Mouse (Mus musculus): ENCODE data around the gene Junb. TPM values are rescaled to one million over a fixed set of nuclear protein-coding genes. Genes with fewer than 3 reads are reported as not detected.

Gene Junb
- polyA plus RNA-seq (2012; rRNA removed), result 37.2 and 42.8 TPM in 2 replicates

GRCm38 (mm10) chr8:84978248-84978940 lies at the start of gene Junb:
Gene Junb, minus strand, starts transcription at chr8:84978718.
- no peak for DNase-seq (ENCODE audit: low read depth)

DNA sequence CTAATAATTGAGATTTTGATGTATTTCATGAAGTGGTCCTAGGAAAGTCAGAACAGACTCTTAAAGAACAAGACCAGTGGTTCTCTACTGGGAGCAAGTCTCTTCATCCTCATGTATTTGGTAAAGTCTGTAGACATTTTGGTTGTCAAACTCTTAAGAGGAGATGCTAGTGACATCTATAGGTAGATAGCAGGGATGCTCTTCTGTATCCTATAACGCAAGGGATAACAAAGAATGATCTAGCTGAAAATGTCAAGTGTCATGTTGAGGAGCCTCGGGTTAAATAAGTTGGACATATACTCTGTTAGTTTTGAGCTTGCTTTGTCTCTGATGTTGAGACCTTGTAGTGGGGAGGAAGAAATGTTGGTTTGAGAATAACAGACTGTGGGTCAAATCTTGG lies 49.4 kb upstream of the Junb start:
- DNase-seq (ENCODE audit: low read depth), result no peak

GRCm38 (mm10) chr8:85027516-85027855 lies 49.0 kb upstream of the Junb start:
- no peak for DNase-seq (ENCODE audit: low read depth)

DNA sequence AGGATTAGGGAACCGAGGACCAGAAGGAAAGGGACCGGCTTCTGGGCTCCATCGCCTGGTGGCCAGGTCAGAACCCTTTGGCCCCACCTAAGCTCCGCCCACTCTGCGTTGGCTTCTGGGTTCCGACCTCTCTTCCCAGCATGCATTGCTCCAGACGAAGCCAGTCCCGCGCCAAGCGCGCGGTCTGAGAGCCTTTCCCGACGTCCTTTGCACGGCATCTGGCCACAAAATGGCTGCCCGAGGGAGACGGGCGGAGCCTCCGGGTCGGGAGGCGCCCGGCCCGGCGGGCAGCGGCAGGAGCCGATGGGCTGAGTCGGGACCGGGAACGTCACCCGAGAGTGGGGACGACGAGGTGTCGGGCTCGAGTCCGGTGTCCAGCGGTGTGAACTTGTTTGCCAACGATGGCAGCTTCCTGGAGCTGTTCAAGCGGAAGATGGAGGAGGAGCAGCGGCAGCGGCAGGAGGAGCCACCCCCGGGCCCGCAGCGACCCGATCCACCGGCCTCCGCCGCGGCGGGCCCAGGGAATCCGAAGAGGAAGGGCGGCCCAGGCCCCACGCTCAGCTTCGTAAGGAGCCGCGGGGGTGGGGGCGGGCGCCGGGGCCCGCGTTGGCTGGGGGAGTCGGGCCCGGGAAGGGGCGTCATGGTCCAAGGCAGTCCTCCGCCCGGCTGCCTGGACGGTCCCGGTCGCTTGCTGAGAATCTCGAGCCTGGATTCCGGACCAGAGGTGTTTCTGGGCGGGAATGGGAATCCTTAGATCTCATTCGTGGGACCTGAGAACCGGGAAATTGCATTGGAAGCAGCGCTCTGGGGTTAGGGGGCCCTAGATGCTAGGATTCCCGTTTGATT lies 48.4 kb upstream of the Junb start, which contains the start of gene Trir:
Trir (plus strand) TSS at position 154 of the 846 bp plus-strand sequence.
- DNase-seq (ENCODE audit: low read depth), result no peak

DNA sequence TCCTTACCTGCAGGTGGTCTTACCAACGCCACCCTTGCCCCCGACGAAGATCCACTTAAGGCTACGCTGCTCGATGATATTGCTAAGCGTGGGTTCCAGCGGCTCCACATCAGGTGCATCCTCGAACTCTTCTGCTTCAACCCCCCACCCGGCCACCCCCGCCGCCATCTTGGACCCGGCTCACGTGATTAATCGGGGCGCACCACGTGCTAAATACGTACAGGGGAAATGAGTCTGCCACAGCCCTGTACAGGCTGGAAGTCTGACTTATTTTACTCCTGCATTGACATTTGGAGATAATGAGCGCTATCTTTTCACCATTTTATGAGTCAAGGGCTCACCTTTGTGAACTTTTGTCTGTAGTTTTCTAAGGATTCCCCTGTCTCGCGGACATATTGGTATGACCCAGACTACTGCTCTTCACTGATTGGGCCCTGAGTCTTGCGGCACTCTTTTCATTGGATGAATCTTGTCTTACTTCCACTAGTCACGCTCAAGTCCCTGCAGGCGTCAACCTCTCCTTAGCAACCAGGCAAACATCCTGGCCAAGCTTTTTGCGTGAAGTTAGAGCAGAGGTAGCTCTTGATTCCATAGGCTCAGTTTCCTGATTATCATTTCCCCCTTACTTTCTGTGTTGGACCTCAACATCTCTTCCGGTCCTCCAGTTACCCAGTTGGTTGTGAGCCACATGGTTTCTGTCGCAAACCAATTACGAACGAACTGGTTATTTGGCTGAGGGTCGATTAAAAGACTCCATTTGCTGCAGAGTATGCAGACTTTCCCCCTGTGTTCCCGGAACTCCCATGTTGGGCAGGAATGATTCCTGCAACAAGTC lies 46.8 kb upstream of the Junb start, which contains the start of gene Asna1:
Asna1 (minus strand) TSS at position 184 of the 835 bp plus-strand sequence.
- DNase-seq (ENCODE audit: low read depth), result no peak

DNA sequence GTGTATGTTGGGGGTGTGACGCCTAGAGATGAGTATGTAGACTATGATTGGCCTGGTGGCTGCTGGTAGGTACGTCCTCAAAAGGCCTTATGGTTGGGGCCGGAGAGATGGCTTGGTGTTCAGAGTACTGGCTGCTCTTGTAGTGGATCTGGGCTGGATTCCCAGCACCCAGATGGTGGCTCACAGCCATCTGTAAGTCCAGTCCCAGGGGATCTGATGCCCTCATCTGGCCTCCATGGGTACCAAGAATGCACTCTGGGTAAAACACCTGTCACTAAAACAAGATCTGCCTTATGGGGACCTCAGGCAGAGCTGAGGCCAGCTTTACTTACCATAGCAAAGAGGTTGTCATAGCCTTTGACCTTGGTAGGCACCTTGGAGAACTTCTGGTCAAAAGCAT lies 45.3 kb upstream of the Junb start:
- no peak for DNase-seq (ENCODE audit: low read depth)

GRCm38 (mm10) chr8:85021514-85022055 lies 43.1 kb upstream of the Junb start:
- no peak for DNase-seq (ENCODE audit: low read depth)

- DNase-seq (ENCODE audit: low read depth), result no peak
Observed at GRCm38 (mm10) chr8:85017209-85017608, 38.7 kb upstream of the Junb start.

GRCm38 (mm10) chr8:85016724-85017123 lies 38.2 kb upstream of the Junb start:
- DNase-seq (ENCODE audit: low read depth), result no peak

GRCm38 (mm10) chr8:85014431-85014830 lies 35.9 kb upstream of the Junb start, which contains the start of gene Best2:
Gene Best2, minus strand, starts transcription at chr8:85014531.
- DNase-seq (ENCODE audit: low read depth), result no peak

DNA sequence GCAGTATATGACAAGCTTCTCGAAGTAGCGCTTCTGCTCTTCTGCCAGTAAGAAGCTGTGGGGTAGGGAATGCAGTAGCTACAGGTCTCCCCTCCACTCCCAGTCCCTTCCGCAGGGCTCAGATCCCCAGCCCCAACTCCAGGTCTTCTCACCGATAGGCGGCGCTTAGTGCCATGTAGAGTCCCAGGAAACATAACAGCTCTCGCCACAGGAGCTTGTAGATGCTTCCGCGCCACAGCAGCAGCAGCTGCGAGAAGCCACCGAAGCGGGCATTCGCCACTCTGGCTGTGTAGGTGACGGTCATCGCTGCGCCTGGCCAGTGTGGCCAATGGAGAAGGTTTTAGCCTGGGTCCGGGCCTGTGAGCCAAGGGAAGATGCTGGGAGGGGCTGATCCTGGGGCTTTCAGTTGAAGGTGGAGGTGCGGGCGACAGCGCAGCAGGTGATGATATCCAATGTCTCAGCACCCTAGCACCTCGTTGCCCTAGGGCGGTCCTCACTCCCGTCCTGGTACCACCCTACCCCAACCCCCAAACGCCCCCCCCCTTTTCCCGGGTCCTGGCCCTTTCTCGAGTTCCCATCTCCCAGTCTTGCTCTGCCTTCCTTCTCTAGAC lies 34.8 kb upstream of the Junb start:
- DNase-seq (ENCODE audit: low read depth), result no peak

DNA sequence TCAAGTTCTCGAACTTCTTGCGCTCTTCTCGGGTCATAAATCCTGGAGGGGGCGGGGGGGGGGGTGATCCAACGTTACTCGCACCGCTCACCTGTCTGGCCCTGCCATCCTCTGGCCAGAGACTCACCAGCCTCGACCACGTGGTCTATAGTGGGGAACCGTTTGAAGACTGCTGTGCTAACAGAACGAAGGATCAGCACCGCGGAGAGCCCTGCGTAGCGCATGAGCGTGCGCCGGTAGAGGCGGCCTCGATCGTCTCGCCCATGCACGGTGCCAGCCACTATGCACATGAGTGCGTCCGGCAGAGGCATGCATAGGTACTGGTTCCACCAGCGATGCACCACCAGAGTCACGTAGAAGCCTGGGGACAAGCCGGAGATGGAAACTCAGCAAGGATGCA lies 32.7 kb upstream of the Junb start:
- no peak for DNase-seq (ENCODE audit: low read depth)

DNA sequence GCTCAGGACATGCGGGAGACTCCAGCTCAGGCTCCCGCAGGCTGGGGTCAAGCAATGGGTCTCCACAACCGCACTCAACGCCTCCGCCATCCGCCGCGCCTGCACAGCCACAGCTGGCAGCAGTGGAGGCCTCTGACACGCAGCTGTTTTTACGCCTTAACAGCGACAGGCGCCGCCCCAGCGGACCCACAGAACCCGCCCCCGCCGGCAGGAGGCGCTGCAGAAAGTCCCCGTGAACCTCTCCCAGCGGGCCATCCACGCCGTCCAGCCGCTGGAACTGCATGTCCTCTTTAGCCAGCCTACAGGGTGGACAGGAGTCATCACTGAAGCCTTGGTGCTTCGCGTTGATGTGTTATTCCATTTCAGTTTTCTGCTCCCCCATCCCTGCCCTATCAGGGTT lies 29.2 kb upstream of the Junb start:
- DNase-seq (ENCODE audit: low read depth), result no peak

- DNase-seq (ENCODE audit: low read depth), result no peak
Observed at GRCm38 (mm10) chr8:84997649-84998295, 19.3 kb upstream of the Junb start.

DNA sequence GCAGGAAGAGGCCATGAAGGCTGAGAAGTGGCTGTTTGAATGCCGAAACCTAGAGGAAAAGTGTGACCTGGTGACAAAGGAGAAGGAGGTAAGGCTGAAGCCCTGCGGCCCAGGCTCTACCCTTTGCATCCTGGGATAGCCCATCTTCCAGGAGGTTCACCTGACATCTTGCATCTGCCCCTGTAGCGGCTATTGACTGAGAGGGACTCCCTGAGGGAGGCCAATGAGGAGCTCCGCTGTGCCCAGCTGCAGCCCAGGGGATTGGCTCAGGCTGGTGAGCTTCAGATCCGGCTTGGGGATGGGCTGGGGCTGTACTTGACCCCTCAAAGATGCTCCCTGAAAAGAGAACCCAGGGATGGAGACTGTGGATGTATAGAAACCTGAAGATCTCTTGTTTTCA lies 18.5 kb upstream of the Junb start:
- no peak for DNase-seq (ENCODE audit: low read depth)

GRCm38 (mm10) chr8:84995680-84996079 lies 17.2 kb upstream of the Junb start:
- DNase-seq (ENCODE audit: low read depth), result no peak

- no peak for DNase-seq (ENCODE audit: low read depth)
Observed at GRCm38 (mm10) chr8:84994375-84994774, 15.9 kb upstream of the Junb start.

DNA sequence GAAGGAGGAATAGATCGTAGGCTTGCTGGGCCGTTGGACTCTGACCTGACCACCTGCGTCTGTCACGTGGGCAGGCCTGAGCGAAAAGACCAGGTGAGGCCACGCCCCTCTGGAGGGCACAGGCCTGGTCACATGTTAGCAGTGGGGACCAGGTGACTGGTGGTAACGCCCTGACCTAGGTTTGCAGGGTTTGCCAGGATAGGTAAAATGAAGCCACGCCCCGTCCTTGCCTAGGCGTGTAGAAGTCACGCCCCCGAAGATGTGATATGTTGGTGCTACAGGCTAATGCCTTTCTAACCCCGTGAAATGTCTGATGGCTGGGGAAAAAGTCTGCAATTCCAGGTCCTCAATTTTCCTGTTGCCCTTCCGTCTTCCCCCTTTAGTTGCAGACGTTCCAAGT lies 12.3 kb upstream of the Junb start:
- no peak for DNase-seq (ENCODE audit: low read depth)

DNA sequence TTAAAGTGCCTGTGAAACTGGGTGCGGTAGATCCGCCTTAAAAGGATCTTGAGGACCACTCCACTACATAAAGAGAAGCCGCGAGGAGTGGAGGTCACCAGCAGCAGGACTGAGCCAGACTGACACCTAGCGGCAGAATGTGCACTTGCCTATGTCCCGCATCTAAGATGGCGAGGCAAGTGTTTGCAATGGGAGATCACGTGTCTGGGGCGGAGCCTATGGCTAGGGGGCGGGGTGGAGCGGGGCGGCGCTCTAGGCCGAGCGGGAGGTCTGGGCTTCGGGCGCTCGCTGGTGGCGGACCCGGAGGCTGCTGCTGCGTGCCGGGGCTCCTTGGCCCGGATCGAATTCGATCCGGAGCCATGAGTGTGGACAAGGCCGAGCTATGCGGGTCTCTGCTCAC lies 11.8 kb upstream of the Junb start, which contains the start of gene Hook2:
Hook2 (plus strand) TSS at position 255 of the 400 bp plus-strand sequence.
- DNase-seq (ENCODE audit: low read depth), result no peak

- no peak for DNase-seq (ENCODE audit: low read depth)
Observed at GRCm38 (mm10) chr8:84989810-84990209, 11.3 kb upstream of the Junb start.

DNA sequence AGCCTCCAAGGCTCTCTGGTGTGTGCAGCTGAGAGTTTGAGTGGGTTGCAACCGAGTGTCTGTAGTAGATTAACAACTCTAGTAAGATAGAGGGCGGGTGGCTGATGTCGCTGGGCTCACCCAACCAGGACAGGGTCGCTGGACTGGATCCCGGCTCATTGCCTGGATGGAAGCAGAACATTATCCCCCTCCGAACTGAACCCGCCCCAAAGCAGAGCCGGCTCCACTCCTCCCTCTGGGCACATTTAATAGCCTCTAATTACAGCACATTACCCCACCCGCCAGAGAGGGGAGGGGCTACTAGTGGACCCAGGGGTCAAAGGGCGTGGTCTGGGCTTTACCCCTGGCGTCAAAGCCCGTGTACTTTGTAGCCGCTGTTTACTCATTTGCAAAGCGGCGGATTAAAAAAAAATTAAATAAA lies 10.8 kb upstream of the Junb start:
- DNase-seq (ENCODE audit: low read depth), result no peak

Data from gonadal fat pad, adult 2 months (tissue).